Mouse (Mus musculus): ENCODE measurements at regions not wholly inside any gene's neighbourhood (a gene's known extent, or its start where the extent isn't known, plus 50 kb on each side); places are given as distances from the start of the nearest gene placed in this dataset.

GRCm38 (mm10) chr8:18258287-18258961, 719.6 kb downstream of the Defb40 start:
- H3K4me1 ChIP-seq (ENCODE audit: control insufficient read depth, insufficient read depth, low read length), result peaks cover 3% of the 10 kb centered on the region; the same call in 1 of the 2 replicates
- WGBS, result 50% methylated on average over 7 of the region's 7 CpGs
- TF ChIP-seq POLR2A (IDR thresholded peaks at IDR 0.05; ENCODE audit: insufficient read depth, low read depth, low read length) (no peak), CTCF (IDR thresholded peaks at IDR 0.05; ENCODE audit: insufficient read depth, low read depth, low read length) (no peak)
- H3K4me3 ChIP-seq (ENCODE audit: insufficient read depth, low read depth, low read length), result no peak overlapping the region
- no peak overlapping the region for H3K27ac ChIP-seq (ENCODE audit: insufficient read depth, low read depth, low read length)

DNA sequence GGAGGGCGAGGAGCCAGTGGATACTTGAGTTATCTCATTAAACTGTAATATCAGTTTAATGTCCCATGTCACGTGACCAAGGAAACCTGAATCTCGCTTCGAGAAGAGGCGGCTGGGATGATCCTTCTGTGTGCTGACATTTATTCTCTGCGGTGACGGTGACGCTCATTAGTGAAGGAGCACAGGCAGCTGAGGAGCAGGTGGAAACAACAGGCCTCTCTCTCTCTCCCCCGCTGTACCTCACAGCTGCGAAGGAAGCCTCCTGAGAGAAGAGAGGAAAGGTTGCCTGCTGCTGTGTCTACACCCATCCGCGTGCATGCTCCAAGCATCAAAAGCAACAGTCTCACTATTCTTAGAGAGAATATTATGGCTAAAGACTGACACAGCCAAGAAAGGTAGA, 731.8 kb downstream of the Defb40 start:
- TF ChIP-seq CTCF (IDR thresholded peaks at IDR 0.05; ENCODE audit: insufficient read depth, low read depth, low read length), result no peak
- H3K4me3 ChIP-seq (ENCODE audit: insufficient read depth, low read depth, low read length), result no peak overlapping the region
- no peaks in the 10 kb centered on the region for H3K4me1 ChIP-seq (ENCODE audit: control insufficient read depth, insufficient read depth, low read length)
- 94% methylated on average over 12 of the region's 12 CpGs for WGBS
- no peak overlapping the region for H3K27ac ChIP-seq (ENCODE audit: insufficient read depth, low read depth, low read length)

- TF ChIP-seq CTCF (IDR thresholded peaks at IDR 0.05; ENCODE audit: insufficient read depth, low read depth, low read length) (no peak), POLR2A (IDR thresholded peaks at IDR 0.05; ENCODE audit: insufficient read depth, low read depth, low read length) (no peak)
- H3K4me1 ChIP-seq (ENCODE audit: control insufficient read depth, insufficient read depth, low read length), result no peaks in the 10 kb centered on the region
- WGBS, result 41% methylated on average over 2 of the region's 2 CpGs
- H3K4me3 ChIP-seq (ENCODE audit: insufficient read depth, low read depth, low read length), result no peak overlapping the region
- H3K27ac ChIP-seq (ENCODE audit: insufficient read depth, low read depth, low read length), result no peak overlapping the region
Measured at GRCm38 (mm10) chr8:18217599-18217998, 760.5 kb downstream of the Defb40 start.

GRCm38 (mm10) chr8:18217192-18217591, 760.9 kb downstream of the Defb40 start:
- TF ChIP-seq CTCF (IDR thresholded peaks at IDR 0.05; ENCODE audit: insufficient read depth, low read depth, low read length), result no peak
- TF ChIP-seq POLR2A (IDR thresholded peaks at IDR 0.05; ENCODE audit: insufficient read depth, low read depth, low read length), result no peak
- 81% methylated on average over 7 of the region's 7 CpGs for WGBS
- Histone ChIP-seq H3K4me1 (ENCODE audit: control insufficient read depth, insufficient read depth, low read length) (no peaks in the 10 kb centered on the region), H3K4me3 (ENCODE audit: insufficient read depth, low read depth, low read length) (no peak overlapping the region), H3K27ac (ENCODE audit: insufficient read depth, low read depth, low read length) (no peak overlapping the region)

DNA sequence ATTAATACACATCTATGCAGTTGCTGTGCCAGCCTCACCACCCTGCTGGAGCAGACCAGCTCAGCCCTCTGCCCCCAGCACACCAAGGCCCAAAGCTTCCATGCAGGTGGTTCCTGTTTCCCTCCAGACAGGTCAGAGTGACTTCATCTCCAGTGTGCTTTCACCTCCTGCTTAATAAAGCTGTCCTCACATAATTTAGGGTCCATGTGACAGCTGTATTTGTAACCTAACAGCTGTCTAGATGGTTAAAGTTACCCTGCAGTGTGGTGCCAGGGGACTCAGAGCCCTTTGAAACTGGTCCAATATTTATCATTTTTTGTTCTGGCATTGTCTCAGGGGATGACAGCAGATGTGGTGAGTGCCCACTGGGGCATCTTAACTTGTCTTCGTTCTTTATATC, 761.5 kb downstream of the Defb40 start:
- Histone ChIP-seq H3K27ac (ENCODE audit: insufficient read depth, low read depth, low read length) (no peak overlapping the region), H3K4me1 (ENCODE audit: control insufficient read depth, insufficient read depth, low read length) (no peaks in the 10 kb centered on the region), H3K4me3 (ENCODE audit: insufficient read depth, low read depth, low read length) (no peak overlapping the region)
- 44% methylated on average over 1 of the region's 1 CpGs for WGBS
- no peak for TF ChIP-seq POLR2A (IDR thresholded peaks at IDR 0.05; ENCODE audit: insufficient read depth, low read depth, low read length)
- no peak for TF ChIP-seq CTCF (IDR thresholded peaks at IDR 0.05; ENCODE audit: insufficient read depth, low read depth, low read length)

DNA sequence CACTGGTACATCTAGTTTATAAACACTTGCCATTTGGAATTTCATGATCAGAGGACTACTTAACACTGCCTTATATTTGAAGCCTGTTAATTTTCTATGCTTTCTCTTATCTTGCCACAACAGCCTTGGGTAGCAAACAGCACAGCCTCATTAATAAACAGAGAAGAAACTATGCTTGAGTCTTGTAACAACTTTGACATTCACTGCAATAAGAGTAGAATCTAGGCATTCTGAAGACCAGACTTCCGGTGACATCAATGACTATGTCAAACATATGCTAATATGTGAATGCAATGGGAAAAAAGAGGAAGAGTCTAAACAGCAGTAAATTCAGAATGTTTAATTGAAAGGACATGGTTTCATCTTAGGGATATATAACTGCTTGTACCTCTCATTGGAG, 768.0 kb downstream of the Defb40 start:
- Histone ChIP-seq H3K27ac (ENCODE audit: insufficient read depth, low read depth, low read length) (no peak overlapping the region), H3K4me3 (ENCODE audit: insufficient read depth, low read depth, low read length) (no peak overlapping the region), H3K4me1 (ENCODE audit: control insufficient read depth, insufficient read depth, low read length) (no peaks in the 10 kb centered on the region)
- TF ChIP-seq CTCF (IDR thresholded peaks at IDR 0.05; ENCODE audit: insufficient read depth, low read depth, low read length), result no peak
- TF ChIP-seq POLR2A (IDR thresholded peaks at IDR 0.05; ENCODE audit: insufficient read depth, low read depth, low read length), result no peak
- whole genome bisulfite sequencing, result 93% methylated on average over 1 of the region's 1 CpGs

DNA sequence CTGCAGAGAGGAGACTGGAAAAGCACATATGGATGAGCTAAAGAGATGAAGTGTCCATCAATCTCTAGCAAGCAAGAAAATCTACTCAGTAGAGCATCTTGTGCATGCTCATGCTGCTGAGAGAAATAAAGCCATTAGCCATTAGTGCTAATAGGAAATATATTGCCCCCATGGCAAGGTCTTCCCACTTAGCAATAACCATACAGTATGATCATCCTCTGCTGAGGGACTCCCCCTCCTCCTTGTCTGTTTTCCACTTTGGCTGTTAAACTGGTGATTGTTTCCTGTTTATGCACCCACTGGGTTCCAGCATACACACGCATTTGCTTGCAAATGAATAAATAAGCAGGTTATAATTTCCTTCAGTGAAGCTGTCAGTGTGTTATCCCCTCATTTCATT, 769.4 kb downstream of the Defb40 start:
- 41% methylated on average over 1 of the region's 1 CpGs for WGBS

DNA sequence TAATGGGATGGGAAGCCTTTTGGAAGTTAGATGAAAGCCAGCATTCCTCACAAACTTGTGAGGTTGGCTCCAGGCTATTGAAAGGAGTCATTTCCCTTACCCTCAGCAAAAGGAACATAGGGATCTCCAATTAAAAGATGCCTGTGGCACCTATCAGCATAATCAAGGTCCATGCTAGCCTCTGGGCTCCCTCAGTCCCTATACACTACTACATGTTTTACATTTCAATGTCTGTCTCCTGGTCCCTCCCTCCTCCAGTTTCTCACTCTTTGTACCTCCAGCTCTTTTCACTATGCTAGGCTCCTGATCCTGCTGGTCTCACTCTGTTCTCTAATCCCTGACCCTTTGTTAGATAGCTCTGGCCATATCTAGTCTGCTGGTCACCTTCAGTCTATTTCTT, 790.6 kb downstream of the Defb40 start:
- H3K4me3 ChIP-seq (ENCODE audit: insufficient read depth, low read depth, low read length), result no peak overlapping the region
- no peaks in the 10 kb centered on the region for H3K4me1 ChIP-seq (ENCODE audit: control insufficient read depth, insufficient read depth, low read length)
- H3K27ac ChIP-seq (ENCODE audit: insufficient read depth, low read depth, low read length), result no peak overlapping the region
- no peak for TF ChIP-seq POLR2A (IDR thresholded peaks at IDR 0.05; ENCODE audit: insufficient read depth, low read depth, low read length)
- TF ChIP-seq CTCF (IDR thresholded peaks at IDR 0.05; ENCODE audit: insufficient read depth, low read depth, low read length), result no peak

More for the DNA sequence above, 769.4 kb downstream of the Defb40 start:
- no peak overlapping the region for H3K4me3 ChIP-seq (ENCODE audit: insufficient read depth, low read depth, low read length)
- TF ChIP-seq POLR2A (IDR thresholded peaks at IDR 0.05; ENCODE audit: insufficient read depth, low read depth, low read length) (no peak), CTCF (IDR thresholded peaks at IDR 0.05; ENCODE audit: insufficient read depth, low read depth, low read length) (no peak)
- no peaks in the 10 kb centered on the region for H3K4me1 ChIP-seq (ENCODE audit: control insufficient read depth, insufficient read depth, low read length)
- H3K27ac ChIP-seq (ENCODE audit: insufficient read depth, low read depth, low read length), result no peak overlapping the region

DNA sequence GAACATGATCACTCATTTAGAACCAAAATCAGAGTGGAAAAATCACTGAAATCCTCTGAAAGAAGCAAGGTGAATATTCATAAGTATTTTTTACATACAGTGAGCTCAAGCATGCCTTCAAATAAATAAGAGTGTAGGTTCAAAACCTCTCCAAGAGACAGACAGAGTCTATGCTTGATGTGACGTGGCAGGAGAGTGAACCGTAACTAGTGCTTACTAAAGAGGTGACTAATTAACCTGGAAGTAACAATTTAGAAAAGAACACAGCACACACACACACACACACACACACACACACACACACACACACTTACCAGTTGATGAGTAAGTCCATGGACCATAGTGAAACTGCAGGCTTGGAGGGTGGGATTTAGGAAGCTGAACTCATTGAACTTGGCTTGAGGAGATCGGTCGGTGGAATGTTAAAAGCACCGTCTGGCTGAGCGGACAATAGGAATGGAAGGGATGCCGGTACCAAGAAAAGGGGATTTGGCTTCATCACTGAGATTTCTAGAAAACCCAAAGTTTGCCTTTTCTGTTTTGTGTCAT, 802.4 kb downstream of the Defb40 start:
- 80% methylated on average over 7 of the region's 7 CpGs for WGBS
- H3K4me1 ChIP-seq (ENCODE audit: control insufficient read depth, insufficient read depth, low read length), result no peaks in the 10 kb centered on the region
- H3K4me3 ChIP-seq (ENCODE audit: insufficient read depth, low read depth, low read length), result no peak overlapping the region
- H3K27ac ChIP-seq (ENCODE audit: insufficient read depth, low read depth, low read length), result no peak overlapping the region
- no peak for TF ChIP-seq POLR2A (IDR thresholded peaks at IDR 0.05; ENCODE audit: insufficient read depth, low read depth, low read length)
- TF ChIP-seq CTCF (IDR thresholded peaks at IDR 0.05; ENCODE audit: insufficient read depth, low read depth, low read length), result no peak
